Mouse (Mus musculus): ENCODE measurements around the gene Rgs16. TPM values are rescaled to one million over a fixed set of nuclear protein-coding genes. Genes with fewer than 3 reads are reported as not detected.

Rgs16 gene
- total and polyA plus RNA-seq, 3 experiments: not detected

DNA sequence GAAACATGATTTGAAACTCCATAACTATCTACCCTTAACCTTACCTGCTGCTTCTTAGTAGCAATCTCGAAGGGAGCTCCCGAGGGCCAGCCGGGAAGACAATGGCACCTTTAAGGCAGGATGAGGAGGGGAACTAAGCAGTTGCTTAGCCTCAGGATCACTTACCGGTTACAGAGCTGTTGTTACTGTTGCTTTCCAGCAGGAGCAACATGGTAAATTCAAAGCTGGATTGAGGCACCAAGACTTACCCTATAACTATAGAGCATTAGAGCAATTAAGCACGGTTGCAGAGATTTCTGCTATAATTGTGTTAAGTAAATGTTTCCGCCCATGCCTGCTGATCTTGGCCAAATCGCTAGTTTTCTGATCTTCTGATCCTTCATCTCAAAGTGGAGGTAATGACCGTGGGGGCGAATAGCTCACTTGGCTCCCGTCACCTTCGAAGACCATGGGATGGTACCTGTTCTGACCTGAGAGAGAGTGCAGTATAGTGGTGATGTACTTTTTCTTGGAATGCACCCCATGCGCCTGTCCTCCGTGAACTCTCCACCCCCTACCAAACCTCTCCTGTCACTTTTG, 623 bp upstream of the Rgs16 start (continued):
- no peak for TF ChIP-seq POLR2AphosphoS5 (IDR thresholded peaks at IDR 0.05; ENCODE audit: borderline replicate concordance, low read depth, low read length)

DNA sequence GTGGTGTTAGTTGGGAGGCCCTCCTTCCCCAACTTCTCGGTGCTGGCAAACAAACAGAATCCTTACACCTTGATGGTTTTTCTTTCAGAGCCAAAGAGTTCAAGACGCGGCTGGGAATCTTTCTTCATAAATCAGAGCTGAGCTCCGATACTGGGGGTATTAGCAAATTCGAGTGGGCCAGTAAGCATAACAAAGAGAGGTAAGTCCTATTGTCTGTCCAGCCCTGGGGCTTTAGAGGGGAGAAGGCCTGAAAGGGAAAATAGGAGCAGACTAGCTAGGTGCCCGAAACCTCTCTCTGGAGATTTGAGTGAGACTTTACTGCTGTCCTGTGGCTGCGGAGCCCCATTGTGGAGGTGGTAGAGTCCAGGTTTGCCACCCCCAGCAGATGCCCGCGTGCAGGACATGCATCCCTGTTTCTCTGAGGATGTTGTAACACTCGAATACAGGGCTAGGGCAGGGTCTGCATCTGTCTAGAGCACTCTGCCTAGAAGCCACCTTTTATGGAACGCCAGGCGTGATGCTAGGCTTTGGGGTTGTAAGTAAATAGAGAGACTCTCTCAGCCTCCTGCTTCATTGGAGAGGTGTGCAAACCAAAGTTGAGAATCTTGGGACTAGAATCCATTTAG, 739 bp downstream of the Rgs16 start:
- Histone ChIP-seq H3K4me3 (ENCODE audit: control insufficient read depth in 1 of 2, insufficient read depth in 1 of 2, low read depth in 2 of 2, low read length in 2 of 2) (no peak overlapping the region), H3K27me3 (ENCODE audit: control insufficient read depth in 1 of 2, insufficient read depth in 2 of 2, low read length in 2 of 2) (no peaks in the 10 kb centered on the region), H3K9ac (ENCODE audit: control insufficient read depth, low read depth, low read length, poor library complexity, severe bottlenecking) (no peak overlapping the region), H3K9me3 (replicated peaks; ENCODE audit: insufficient read depth, low read length) (no peaks in the 10 kb centered on the region), H3K36me3 (ENCODE audit: control insufficient read depth in 1 of 2, insufficient read depth in 2 of 2, low read length in 2 of 2) (no peaks in the 10 kb centered on the region), H3K4me1 (ENCODE audit: control insufficient read depth in 1 of 2, insufficient read depth in 2 of 2, low read length in 2 of 2) (no peaks in the 10 kb centered on the region), H3K27ac (ENCODE audit: control insufficient read depth, low read depth, low read length) (no peak overlapping the region), H3K79me2 (ENCODE audit: control insufficient read depth, insufficient read depth, low read length, poor library complexity) (no peaks in the 10 kb centered on the region)
- TF ChIP-seq MYB (IDR thresholded peaks at IDR 0.05; ENCODE audit: low read depth, low read length) (no peak), HCFC1 (IDR thresholded peaks at IDR 0.05; ENCODE audit: low read depth, low read length) (no peak), MXI1 (IDR thresholded peaks at IDR 0.05; ENCODE audit: low read depth, low read length) (no peak), CHD1 (IDR thresholded peaks at IDR 0.05; ENCODE audit: low read depth, low read length) (no peak), MEF2A (IDR thresholded peaks at IDR 0.05; ENCODE audit: extremely low read depth, insufficient replicate concordance, low read depth, low read length, poor library complexity, severe bottlenecking) (no peak), BHLHE40 (IDR thresholded peaks at IDR 0.05; ENCODE audit: borderline replicate concordance, low read depth, low read length) (no peak), KAT2A (conservative IDR thresholded peaks at IDR 0.05; ENCODE audit: low read depth, low read length) (no peak), UBTF (IDR thresholded peaks at IDR 0.05; ENCODE audit: borderline replicate concordance, insufficient read depth, low read depth, low read length) (no peak), ELF1 (IDR thresholded peaks at IDR 0.05; ENCODE audit: low read depth, low read length) (no peak), RAD21 (IDR thresholded peaks at IDR 0.05; ENCODE audit: low read depth, low read length) (no peak), EP300 (IDR thresholded peaks at IDR 0.05; ENCODE audit: low read depth in 1 of 2, low read length in 2 of 2) (no peak), USF2 (IDR thresholded peaks at IDR 0.05; ENCODE audit: borderline replicate concordance in 1 of 2, insufficient read depth in 1 of 2, low read depth in 1 of 2, low read length in 2 of 2) (no peak), ZMIZ1 (IDR thresholded peaks at IDR 0.05; ENCODE audit: low read depth, low read length) (no peak), USF1 (IDR thresholded peaks at IDR 0.05; ENCODE audit: low read depth, low read length) (no peak), ETS1 (IDR thresholded peaks at IDR 0.05; ENCODE audit: low read depth, low read length) (no peak), SMC3 (IDR thresholded peaks at IDR 0.05; ENCODE audit: low read depth, low read length) (no peak), NELFE (IDR thresholded peaks at IDR 0.05; ENCODE audit: low read depth, low read length) (no peak), GATA1 (IDR thresholded peaks at IDR 0.05; ENCODE audit: low read depth, low read length) (no peak), NRF1 (IDR thresholded peaks at IDR 0.05; ENCODE audit: insufficient read depth, low read depth, low read length, poor library complexity, severe bottlenecking) (no peak)
- no peak for DNase-seq (ENCODE audit: low read depth, low spot score)
